Mouse (Mus musculus): ENCODE measurements around the gene St5. TPM values are rescaled to one million over a fixed set of nuclear protein-coding genes. Genes with fewer than 3 reads are reported as not detected.

The St5 gene
- polyA plus RNA-seq, 1 experiment, result 21.7 TPM

DNA sequence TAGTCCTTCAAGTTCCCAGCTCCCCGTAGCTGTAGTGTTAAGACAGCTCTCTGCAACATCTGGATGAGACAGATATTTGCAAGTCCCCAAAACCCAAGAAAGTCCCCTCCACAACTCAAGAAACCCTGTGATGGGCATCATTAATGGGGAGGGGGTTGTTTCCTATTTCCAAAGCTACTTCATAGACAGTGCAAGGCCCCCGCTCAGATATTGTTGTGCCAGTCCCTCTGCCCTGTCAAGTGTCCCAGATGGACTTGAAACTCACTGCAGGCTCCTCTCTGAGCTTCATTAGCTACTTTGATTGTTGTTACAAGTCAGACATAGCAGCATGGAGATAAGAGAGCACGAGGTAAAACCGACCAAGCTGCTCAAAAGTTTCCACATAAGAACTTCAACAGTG lies 87.8 kb downstream of the St5 start:
- no peak for DNase-seq
- Histone ChIP-seq H3K27me3 (ENCODE audit: control insufficient read depth, insufficient read depth, low read length) (no peaks in the 10 kb centered on the region), H3K27ac (ENCODE audit: control insufficient read depth, insufficient read depth, low read length) (no peak overlapping the region), H3K36me3 (ENCODE audit: control insufficient read depth, insufficient read depth, low read length) (no peaks in the 10 kb centered on the region), H3K4me3 (ENCODE audit: control insufficient read depth, insufficient read depth, low read length) (no peak overlapping the region), H3K4me1 (replicated peaks; ENCODE audit: control insufficient read depth, insufficient read depth, low read length) (peaks cover 8% of the 10 kb centered on the region)
- WGBS, result 81% methylated on average over 4 of the region's 4 CpGs
- no peak for TF ChIP-seq CTCF (IDR thresholded peaks at IDR 0.05; ENCODE audit: borderline replicate concordance, control insufficient read depth, extremely low read depth, insufficient read depth, low read length, poor library complexity)
- no peak for TF ChIP-seq POLR2A (IDR thresholded peaks at IDR 0.05; ENCODE audit: control insufficient read depth, extremely low read depth, insufficient read depth, low read length, poor library complexity)

DNA sequence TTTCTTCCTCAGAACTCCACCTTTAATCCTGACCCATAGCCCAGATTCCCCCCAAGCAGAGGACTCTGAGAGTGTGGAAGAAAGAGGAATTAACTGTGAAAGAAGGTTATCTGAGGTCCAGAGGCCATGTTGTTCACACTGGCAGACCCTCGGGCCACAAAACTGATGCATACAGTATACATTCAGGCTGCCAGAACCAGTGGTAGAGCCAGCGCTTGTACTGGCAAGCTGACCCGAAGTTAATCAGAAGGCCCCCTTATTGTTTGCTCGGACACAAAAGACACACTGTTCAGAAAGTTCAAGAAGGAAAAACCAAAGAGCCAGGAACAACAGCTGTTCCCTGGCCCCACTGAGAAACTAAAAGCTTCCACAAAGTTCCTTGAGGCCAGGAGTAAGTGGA lies 88.5 kb downstream of the St5 start:
- 90% methylated on average over 4 of the region's 4 CpGs for WGBS
- no peaks in the 10 kb centered on the region for H3K36me3 ChIP-seq (ENCODE audit: control insufficient read depth, insufficient read depth, low read length)
- H3K4me1 ChIP-seq (replicated peaks; ENCODE audit: control insufficient read depth, insufficient read depth, low read length), result peaks cover 8% of the 10 kb centered on the region
- no peak for TF ChIP-seq CTCF (IDR thresholded peaks at IDR 0.05; ENCODE audit: borderline replicate concordance, control insufficient read depth, extremely low read depth, insufficient read depth, low read length, poor library complexity)
- no peak for TF ChIP-seq POLR2A (IDR thresholded peaks at IDR 0.05; ENCODE audit: control insufficient read depth, extremely low read depth, insufficient read depth, low read length, poor library complexity)
- DNase-seq, result no peak
- H3K4me3 ChIP-seq (ENCODE audit: control insufficient read depth, insufficient read depth, low read length), result no peak overlapping the region
- no peak overlapping the region for H3K27ac ChIP-seq (ENCODE audit: control insufficient read depth, insufficient read depth, low read length)
- H3K27me3 ChIP-seq (ENCODE audit: control insufficient read depth, insufficient read depth, low read length), result no peaks in the 10 kb centered on the region

DNA sequence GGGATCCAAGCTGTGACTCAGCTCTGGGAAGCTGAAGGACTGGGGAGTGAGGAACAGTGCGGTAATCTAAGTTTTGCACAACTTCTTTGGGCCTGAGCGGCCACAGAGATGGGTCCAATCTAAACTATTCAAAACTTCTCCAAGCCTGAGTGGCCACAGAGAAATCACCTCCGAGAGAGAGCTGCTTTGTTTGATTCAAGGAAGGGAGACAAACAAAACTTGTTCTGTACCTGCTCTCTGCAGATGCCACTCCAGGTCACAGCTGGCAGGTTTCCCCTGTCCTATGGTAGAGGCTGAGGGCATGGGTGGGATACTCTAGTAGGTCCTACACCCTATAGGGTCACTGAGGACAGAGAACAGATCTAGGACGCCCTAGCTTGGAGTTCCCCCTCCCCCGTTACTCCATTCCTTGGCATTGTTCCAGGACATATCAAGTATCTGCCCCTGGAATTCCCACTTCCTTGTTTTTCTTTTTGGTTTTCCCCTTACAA lies 89.8 kb downstream of the St5 start:
- 93% methylated on average over 5 of the region's 5 CpGs for whole genome bisulfite sequencing
- Histone ChIP-seq H3K4me3 (ENCODE audit: control insufficient read depth, insufficient read depth, low read length) (no peak overlapping the region), H3K36me3 (ENCODE audit: control insufficient read depth, insufficient read depth, low read length) (no peaks in the 10 kb centered on the region), H3K27me3 (ENCODE audit: control insufficient read depth, insufficient read depth, low read length) (no peaks in the 10 kb centered on the region), H3K27ac (ENCODE audit: control insufficient read depth, insufficient read depth, low read length) (no peak overlapping the region), H3K4me1 (replicated peaks; ENCODE audit: control insufficient read depth, insufficient read depth, low read length) (peaks cover 8% of the 10 kb centered on the region)
- DNase-seq, result no peak
- TF ChIP-seq POLR2A (IDR thresholded peaks at IDR 0.05; ENCODE audit: control insufficient read depth, extremely low read depth, insufficient read depth, low read length, poor library complexity) (no peak), CTCF (IDR thresholded peaks at IDR 0.05; ENCODE audit: borderline replicate concordance, control insufficient read depth, extremely low read depth, insufficient read depth, low read length, poor library complexity) (no peak)

DNA sequence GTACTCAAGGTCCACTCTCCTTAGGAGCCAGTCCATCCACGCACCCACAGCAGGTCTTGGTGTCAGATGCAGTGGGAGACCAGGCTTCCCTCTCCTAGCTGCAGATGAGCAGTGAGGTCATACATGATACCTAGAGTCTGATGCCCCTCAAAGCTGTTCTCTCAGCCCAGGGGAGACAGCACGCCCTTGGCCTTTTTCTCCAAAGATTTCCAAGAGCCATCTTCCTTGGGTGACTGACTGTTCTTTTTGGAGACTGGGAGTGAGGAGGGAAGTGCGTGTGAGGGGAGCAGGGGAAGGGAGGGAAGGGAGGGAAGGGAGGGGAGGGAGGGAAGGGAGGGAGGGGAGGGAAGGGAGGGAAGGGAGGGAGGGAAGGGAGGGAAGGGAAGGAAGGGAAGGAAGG lies 90.4 kb downstream of the St5 start:
- H3K4me1 ChIP-seq (replicated peaks; ENCODE audit: control insufficient read depth, insufficient read depth, low read length), result peaks cover 8% of the 10 kb centered on the region
- 86% methylated on average over 3 of the region's 3 CpGs for WGBS
- no peak for DNase-seq

DNA sequence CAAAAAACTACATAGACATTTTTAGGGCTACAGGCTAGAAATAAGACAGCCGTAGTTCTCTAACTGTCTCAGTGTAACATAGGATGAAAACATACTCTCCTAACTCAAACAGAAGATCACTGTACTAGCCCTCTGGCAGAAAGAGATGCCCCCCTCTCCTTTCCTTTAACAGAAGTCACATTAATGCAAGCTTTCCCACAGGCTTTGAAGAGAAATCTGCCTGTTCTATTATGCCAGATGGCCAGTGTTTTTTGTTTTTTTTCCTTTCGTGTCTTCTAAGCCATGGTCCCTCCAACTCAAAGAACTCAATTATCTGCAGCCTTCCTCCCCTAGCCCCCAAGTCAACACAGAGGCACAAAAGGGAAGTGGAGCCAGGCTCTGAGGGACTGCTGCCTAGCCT lies 90.9 kb downstream of the St5 start:
- Histone ChIP-seq H3K36me3 (ENCODE audit: control insufficient read depth, insufficient read depth, low read length) (no peaks in the 10 kb centered on the region), H3K4me3 (ENCODE audit: control insufficient read depth, insufficient read depth, low read length) (no peak overlapping the region), H3K27me3 (ENCODE audit: control insufficient read depth, insufficient read depth, low read length) (no peaks in the 10 kb centered on the region), H3K4me1 (replicated peaks; ENCODE audit: control insufficient read depth, insufficient read depth, low read length) (peaks cover 8% of the 10 kb centered on the region), H3K27ac (ENCODE audit: control insufficient read depth, insufficient read depth, low read length) (no peak overlapping the region)
- 94% methylated on average over 2 of the region's 2 CpGs for WGBS
- TF ChIP-seq POLR2A (IDR thresholded peaks at IDR 0.05; ENCODE audit: control insufficient read depth, extremely low read depth, insufficient read depth, low read length, poor library complexity) (no peak), CTCF (IDR thresholded peaks at IDR 0.05; ENCODE audit: borderline replicate concordance, control insufficient read depth, extremely low read depth, insufficient read depth, low read length, poor library complexity) (no peak)
- DNase-seq, result no peak

More for the DNA sequence above, 90.4 kb downstream of the St5 start:
- H3K27ac ChIP-seq (ENCODE audit: control insufficient read depth, insufficient read depth, low read length), result no peak overlapping the region
- no peaks in the 10 kb centered on the region for H3K36me3 ChIP-seq (ENCODE audit: control insufficient read depth, insufficient read depth, low read length)
- no peaks in the 10 kb centered on the region for H3K27me3 ChIP-seq (ENCODE audit: control insufficient read depth, insufficient read depth, low read length)
- no peak overlapping the region for H3K4me3 ChIP-seq (ENCODE audit: control insufficient read depth, insufficient read depth, low read length)
- TF ChIP-seq POLR2A (IDR thresholded peaks at IDR 0.05; ENCODE audit: control insufficient read depth, extremely low read depth, insufficient read depth, low read length, poor library complexity) (no peak), CTCF (IDR thresholded peaks at IDR 0.05; ENCODE audit: borderline replicate concordance, control insufficient read depth, extremely low read depth, insufficient read depth, low read length, poor library complexity) (no peak)

DNA sequence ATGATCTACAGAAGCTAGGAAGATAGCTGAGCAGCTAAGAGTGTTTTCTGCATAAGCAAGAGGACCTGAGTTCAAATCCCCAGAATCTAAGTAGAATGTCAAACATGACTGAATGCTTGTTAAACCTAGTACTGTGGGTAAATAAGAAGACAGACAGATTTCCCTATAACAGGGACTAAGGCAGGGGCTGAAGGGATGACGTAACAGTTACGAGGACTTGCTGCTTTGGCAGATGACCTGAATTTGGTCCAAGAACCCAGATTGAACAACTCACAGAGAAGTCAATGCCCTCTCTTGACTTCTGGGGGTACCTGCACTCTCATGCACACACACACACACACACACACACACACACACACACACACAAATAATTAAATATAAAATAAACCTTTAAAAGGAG lies 93.1 kb downstream of the St5 start:
- Histone ChIP-seq H3K27me3 (ENCODE audit: control insufficient read depth, insufficient read depth, low read length) (no peaks in the 10 kb centered on the region), H3K4me3 (ENCODE audit: control insufficient read depth, insufficient read depth, low read length) (no peak overlapping the region), H3K27ac (ENCODE audit: control insufficient read depth, insufficient read depth, low read length) (no peak overlapping the region), H3K36me3 (ENCODE audit: control insufficient read depth, insufficient read depth, low read length) (no peaks in the 10 kb centered on the region), H3K4me1 (replicated peaks; ENCODE audit: control insufficient read depth, insufficient read depth, low read length) (no peaks in the 10 kb centered on the region)
- WGBS, result 89% methylated on average over 2 of the region's 2 CpGs
- no peak for DNase-seq
- TF ChIP-seq POLR2A (IDR thresholded peaks at IDR 0.05; ENCODE audit: control insufficient read depth, extremely low read depth, insufficient read depth, low read length, poor library complexity) (no peak), CTCF (IDR thresholded peaks at IDR 0.05; ENCODE audit: borderline replicate concordance, control insufficient read depth, extremely low read depth, insufficient read depth, low read length, poor library complexity) (no peak)
